Mouse (Mus musculus): ENCODE results near the gene Pde4d.

The Pde4d gene

DNA sequence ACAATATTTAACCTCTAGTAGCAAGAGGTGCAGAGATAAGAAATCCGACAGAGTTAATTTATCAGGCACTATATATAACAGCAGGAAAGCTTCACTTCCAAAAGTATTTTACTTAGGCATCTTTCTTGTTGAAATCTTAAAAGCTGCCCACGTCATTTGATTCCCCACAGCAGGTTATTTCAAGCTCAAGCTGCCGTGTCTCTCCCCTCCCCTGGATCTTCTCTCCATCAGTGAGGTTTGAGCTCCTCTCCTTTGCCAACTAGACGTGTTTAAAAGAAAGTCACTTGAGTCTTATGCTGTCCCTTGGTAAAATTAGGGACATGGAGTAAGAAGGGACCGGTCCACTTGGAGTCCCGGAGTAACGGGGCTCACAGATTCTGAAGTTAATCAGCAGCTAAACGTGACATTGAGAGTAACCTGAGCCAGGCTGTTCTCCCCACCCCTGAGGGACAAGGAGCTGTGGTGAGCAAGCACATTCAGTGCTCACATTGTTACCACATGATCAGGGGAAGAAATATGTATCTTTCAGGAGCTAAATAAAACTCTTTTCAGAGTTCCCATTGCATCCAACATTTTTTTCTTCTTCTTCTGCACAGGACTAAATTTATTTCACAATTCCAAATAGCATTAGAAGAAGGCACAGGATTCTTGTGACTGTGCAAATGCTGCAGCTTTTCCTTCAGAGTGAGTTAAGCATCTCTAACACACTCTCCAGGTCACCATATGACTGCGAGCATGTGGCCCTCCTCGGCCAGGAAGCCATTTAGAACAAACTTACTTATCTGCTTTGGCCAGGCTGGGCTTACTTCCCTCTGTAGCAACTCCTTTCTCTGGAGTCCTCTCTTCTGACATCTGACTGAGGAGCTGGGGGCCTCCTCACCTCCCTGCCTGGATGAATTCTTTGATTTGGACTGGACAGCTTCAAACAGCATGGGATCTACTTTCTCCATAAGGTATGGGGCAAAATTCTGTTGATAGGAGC lies at the start of gene Pde4d:
Pde4d (plus strand) TSS at position 833 of the 982 bp plus-strand sequence.
- DNase-seq: peak; percentile 41 to 80

DNA sequence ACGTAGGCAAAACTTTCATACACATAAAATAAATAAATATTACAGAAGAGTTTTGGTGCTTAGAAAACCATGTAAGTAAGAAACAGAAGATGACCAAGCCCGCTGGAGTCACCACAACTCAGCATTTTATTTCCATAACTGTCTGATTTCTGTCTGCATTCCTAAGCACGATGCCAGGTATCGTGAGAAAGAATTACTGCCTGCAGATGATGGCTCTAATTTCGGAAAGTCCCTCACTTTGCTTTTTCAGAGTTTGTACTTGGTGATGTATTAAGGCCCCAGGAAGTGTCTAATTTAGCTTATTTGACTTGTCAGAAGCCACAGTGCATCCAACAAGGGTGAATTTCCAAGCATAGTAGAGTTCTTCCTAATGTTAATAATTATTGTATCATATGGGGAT lies 46.6 kb upstream of the Pde4d start:
- no peak for DNase-seq

DNA sequence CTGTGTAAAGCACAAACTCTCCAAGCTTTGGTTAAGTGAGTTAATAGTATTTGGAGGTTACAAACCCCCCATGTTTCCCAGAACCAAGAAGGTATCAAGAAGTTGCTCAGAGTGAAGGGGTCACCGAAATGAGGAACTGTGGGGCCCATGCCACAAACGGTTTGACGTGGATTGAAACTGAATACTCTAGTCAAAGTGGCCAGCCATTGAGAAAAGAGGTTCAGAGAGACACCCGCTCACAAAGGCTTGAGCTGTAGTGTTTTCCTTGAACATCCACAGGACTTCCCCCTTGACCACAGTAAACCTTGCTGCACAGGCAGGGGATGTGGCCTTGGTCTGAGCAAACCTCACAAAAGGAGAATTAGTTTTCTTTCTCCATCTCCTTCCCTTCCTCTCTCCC lies 45.4 kb upstream of the Pde4d start:
- no peak for DNase-seq

DNA sequence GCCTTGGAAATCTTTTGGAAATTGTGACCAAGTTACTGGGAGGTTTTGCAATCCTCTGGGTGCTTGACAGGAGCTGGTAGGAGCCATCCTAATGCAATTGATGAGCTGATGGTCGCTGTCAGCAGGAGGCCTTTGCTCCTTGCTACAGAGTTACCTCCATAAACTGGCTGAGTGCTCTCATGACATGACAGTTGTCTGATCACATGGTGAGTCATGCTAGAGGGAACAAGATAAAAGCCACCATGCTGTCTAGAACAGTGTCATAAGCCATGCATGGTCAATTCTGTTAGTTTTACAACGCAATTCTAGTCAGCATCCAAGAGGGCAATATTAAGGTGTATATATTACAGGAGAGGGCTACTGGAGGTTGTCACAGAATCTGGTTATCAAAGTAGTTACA lies 34.3 kb upstream of the Pde4d start:
- DNase-seq: no peak

DNA sequence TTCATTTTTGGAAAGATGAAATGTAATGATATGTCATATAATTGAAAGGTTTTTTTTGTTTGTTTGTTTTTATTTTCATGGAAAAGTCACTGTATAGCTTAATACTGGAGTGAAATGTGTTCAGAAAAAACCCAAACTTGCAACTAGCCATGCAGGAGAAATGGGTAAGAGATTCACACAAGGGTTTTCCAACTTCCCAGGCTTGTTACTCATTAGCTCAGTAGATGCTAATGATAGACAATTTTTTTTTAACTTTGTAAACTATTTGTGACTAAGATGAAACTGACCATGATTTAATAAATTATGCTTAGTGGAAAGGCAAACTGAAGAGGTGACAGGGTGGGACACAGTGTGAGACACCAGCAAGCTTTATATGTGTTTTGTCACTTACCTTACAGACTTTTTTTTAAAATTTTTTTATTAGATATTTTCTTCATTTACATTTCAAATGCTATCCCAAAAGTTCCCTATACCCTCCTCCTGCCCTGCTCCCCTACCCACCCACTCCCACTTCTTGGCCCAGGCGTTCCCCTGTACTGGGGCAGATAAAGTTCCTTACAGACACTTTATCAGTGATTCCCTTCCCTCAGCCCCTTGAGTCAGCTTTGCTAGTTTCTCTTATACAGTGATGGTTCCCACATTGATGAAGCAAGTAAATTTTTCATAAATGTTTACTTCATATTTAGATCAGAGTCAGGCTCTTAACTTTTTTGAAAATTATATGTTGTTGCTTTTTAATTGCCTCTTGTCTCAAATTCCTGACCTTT lies 30.8 kb upstream of the Pde4d start:
- no peak for DNase-seq

DNA sequence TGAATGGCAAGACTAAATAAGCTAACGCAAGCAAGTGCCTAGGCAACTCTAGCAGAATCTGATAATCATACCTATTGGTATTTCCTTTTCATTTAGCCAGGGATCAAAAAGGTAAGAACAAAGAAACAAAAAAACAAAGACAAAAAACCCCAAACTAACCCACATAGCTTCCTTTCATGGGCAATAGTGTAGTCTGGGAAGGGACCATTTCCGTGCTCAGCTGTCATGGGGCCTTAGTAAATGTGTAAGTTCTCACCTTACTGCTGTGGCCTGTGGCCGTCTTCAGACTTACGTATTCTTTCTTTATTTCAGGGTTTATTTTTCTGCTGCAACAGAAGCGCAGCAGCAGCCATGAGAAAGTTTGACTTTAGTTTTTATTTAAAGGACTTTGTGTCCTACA lies 23.4 kb upstream of the Pde4d start:
- no peak for DNase-seq

DNA sequence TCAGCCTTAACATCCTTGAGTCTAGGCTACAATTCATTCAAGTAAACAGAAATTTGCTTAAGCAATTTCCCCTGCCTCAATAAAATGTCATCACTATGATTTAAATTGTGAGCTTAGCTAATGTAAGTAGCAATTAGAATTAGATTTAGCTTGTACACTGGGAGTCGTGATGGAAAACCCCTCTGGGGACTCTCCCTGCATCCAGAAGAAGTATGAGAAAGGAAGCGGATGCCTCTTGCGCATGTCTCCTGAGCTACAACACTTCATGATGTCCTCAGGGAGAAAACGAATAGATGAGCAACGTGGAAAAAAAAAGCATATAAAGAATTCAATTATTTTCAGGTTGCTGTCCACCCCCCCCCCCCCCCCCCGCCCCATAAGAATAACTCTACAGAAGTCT lies 20.9 kb upstream of the Pde4d start:
- no peak for DNase-seq

DNA sequence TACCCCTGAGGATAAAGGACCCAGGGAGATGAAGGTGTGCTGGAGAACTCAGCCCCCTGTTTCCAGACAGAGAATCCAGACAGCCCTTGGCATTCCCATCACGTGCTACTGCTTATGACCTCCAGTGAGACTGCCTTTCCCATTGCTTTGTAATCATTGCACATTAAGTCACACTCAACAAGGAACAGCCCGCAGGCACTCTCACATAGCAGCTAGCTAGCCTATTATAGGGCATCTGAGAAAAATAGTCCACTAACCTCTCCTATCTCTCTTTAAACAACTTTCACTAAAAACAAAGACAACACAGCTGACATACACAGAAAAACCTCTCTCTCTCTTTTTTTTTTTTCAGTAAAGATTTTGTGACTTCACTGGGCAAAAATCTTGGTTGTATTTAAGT lies 20.1 kb upstream of the Pde4d start:
- peak; percentile 11 to 50 for DNase-seq

DNA sequence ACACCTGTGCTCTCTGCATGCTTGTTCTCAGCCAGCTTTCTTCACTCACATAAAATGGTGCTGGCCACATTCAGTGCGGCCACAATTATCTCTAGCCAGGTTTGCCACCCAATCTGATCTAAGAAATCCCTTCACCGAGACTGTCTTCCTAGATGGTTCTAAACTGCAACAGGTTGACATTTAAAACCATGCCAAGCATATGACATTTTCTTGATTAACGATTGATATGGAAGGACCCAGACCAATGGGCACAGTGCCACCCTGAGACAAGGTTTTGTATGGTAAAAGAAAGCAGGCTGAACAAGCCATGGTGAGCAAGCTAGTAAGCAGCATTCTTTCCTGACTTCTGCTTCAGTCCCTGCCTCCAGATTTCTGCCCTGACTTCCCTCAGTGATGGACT lies 18.0 kb upstream of the Pde4d start:
- no peak for DNase-seq

DNA sequence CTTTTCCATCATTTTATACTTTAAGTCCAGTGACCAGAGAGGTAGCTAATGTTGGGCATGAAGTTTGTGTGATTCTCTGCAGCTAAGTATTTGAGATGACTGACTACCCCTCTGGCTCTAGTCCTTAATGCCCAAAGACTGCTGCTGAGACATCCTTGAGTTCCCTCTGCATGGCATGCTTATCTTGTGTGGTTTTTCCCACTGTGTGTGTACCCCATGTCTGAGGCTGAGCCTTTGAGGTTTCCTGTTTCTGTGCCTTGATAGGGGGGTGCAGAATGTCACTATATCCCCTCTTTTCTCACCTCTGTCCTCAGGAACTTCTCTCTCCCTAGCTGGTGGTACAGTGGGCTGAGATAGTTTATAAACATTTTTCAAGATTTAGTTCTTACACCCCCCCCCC lies 14.1 kb upstream of the Pde4d start:
- DNase-seq: no peak

DNA sequence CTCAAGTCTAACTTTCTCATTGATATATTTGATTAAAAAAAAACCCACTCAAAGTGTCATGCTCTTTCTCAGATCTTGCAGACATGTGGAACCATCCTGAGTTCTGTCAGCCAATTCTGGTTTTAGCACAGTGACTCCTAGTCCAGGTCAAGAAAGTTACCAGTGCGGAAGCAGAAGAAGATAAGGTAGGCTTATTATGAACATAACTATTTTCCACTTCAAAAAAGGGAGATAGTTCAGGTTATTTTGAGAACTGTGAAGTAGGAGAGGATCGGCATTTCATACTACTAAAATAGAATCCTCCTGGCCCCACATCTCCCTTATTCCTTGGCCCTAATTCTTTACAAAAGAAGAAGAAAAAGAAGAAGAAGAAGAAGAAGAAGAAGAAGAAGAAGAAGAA lies 12.3 kb upstream of the Pde4d start:
- no peak for DNase-seq

DNA sequence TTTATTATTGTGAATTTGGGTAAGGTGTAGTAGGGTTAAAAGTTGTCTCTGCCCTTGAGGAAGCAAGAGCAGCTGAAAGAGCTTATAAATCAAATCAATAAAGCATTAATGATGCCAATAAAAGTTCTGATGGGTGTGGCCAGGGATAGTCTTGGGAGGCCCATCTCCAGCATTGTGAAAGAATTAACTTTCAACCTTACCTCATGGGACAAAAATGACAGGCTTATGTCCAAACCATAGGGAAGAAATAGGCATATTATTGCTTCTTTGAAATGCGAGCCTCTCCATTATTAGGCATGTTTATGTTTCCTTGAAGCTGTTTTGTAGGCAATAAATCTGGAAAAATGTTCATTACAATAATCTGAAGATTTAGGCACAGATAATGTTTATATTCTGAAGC lies 10.7 kb upstream of the Pde4d start:
- DNase-seq: no peak

DNA sequence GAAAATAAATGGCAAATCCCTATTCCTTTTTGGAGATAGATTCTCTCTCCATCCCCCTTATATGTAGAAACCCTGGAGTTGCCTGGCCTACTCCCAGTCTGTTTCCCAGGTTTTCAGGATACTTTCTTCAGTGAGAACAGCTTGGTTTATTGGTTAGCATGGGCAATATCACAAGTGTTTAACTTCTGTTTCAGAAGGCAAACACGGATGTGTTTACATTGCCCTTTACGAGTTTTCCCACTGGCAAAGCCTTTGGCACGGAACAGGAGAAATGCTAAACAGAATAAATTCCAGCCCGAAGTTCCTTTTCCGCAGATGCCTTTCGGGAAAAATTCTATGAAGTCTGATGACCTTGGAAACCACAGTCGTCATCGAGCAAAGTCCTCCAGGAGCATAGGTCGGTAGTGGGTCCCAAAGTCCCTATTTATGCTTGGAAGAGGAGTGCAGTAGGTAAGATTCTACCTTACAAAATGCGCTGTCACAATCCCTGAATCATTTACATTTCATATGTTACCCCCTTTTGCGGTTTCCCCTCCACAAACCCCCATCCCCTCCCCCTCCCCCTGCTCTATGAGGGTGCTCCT lies 1.3 kb upstream of the Pde4d start:
- peak in 1 of 2 experiments; percentile 5 for DNase-seq

DNA sequence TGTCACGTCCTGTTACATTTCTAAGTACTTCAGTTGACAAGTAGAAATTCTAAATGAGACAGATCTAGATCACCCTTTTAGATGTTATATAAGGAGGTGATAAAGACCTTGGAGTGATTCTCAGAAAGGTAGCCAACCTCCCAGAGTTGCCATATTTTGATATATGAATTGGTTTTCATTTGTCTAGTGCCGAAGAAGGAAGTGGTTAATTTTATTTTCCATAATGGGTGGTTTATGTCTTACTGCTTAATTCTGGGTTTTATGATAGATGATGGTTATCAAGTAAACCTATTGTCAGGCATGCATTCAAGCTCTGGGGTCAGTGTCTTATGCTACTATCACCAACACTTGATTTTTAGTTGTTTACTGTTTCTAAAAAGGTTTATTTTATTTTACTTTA lies 1.4 kb downstream of the Pde4d start:
- DNase-seq: no peak

DNA sequence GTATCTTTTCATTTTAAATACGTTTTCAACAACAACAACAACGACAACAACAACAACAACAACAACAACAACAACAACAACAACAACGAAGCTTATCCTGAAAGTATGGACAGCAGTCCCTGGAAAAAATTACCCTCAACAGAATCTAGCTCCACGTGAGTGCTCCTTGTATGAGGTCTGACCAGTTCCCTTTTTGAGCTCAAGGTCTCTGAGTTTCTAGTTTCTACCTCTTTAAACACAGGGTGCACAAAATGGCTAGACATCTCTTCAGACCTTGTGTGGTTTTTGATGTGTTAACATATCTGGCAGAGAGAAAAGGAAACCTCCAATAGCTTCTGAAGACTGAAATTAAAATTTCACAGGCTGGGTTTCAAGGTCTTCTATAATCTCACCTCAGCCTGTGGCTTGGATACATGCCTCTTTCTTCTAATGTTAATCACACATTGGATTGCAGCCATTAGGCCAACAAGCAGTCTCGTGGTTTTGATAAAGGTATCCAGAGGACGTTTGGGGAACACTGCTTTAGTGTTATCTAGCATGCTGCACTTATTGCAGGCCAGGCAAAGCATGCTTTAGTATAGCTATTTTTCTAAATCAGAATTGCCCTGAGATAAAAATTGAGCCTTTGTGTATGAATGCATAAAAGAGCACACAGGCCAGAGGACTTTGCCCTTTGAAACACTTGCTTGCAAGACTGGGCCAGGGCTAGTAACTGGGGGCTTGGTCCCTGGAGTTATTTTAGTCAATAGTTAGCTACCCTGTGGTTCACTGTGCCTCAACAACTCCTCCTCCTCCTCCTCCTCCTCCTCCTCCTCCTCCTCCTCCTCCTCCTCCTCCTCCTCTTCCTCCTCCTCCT lies 3.5 kb downstream of the Pde4d start:
- DNase-seq: peak; percentile 32 to 64

DNA sequence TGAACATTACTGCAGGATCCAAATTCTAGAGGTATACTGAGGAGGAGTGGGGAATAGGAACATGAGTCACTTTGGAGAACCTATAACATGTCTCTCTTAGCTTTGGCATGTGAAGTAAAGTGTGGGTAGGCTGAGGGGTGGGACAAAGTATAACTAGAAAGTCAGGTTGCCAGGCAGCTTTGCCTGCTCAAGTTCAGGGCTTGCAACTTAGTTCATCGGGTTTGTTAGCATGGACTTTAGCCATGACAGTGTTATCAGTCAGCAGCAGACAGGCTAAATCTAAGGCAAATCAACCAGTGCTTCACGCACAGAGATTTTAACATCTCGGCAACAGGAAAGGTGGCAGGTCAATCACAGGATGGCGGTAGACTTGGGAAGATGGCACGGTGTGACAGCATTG lies 12.8 kb downstream of the Pde4d start:
- no peak for DNase-seq

DNA sequence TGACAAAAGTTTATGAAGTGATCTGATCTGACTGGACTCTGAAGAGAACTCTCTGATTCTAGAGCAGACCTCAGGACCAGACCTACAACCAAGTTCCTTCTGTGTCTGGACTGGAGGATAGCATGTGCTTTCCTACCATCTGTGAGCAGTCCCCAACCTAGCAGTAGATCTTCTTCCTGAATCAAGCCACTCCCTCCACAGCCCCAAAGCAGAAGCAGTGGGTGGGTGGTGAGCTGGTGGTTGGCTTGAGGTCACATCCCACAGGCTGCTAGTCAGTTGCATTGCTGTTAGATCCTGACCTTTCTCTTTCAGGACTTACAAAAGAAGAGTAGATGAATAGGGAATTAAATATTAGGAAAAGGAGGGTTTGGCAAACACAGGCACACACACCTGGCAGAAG lies 16.0 kb downstream of the Pde4d start:
- DNase-seq: no peak

DNA sequence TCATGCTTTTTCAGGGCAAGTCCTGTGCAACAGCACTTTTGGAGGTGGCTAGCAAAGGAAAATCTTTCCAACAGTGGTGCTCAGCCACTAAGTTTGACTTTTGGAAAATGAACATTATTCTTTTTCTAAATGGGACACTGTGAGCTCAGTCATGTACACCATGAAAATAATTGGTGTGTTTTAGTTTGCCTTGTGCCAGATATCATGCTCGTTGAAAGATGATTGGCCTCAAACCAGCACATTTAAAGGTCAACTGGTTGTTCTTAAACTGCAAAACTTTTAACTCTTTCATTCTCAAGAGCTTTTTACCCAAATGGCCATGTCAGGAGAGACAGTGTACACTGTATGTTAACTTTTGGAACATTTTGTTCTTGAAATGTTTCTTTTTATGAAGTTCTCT lies 17.3 kb downstream of the Pde4d start:
- DNase-seq: no peak

DNA sequence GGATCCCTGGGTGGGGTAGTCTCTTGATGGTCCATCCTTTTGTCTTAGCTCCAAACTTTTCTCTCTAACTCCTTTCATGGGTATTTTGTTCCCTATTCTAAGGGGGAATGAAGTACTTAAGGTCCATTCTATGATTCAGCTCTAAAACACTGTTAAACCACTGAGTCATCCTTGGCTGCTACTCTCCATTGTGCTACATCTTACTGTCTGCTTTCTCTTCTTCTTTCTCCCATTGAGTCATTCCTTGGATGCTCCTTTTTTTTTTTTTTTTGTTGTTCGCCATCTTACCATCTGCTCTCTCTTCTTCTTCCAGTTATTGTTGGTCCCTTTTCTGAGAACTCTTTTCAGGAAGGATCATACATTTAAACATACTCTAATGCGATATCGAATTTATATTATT lies 30.7 kb downstream of the Pde4d start:
- DNase-seq: no peak

DNA sequence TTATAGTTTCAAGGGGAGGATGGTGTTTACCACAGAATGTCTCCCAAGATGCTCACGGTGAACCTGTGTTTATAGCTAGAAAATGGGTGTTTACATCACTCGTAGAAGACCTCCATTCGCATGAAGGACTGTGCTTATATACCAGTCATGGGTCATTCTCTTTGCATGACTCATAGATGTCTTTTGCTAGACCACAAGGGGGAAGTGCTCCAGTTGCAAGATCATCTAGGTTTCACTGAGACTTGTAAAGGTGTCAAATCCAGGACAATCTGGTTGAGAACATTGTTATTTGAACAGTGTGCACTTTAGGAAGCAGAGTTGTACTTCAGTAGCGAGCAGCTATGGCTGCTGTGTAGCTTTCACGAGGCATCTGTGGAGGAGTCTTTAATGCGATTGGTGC lies 35.3 kb downstream of the Pde4d start:
- no peak for DNase-seq

DNA sequence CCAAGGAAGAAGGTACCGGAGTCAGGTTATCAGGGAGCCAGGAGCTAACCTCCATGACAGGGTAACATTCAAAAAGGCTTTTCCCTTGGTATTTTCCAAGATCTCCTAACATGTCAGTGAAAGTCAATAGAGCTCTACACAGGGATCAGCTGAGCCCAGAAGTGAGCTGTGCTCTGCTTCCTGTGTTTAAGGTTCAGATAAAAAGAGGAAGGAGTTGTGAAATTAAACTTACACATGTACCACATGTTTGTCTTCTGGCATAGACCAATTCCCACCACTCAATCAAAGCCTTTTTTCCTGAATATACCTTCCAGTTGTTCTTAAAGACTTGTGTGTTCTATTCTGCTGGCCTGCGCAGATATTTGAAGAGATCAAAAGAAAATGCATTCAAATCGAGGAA lies 37.3 kb downstream of the Pde4d start:
- no peak for DNase-seq

DNA sequence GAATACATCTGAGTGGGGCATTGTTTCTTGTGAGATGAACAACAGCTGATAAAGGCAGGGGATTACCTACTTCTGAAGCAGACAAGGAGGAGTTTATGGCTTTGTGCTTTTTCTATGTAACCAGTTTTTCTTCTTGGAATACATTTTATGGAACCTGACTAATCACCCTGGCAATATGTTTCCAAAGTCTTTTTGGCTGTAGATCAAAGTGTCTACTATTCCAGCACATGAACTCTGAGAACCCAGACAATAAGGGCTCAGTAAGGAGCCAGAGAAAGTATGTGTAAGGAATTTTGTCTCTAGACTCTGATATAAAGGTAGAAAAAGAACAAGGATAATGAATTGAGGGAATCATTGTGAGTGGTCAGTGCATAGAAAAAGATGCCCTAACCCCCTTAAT lies 40.1 kb downstream of the Pde4d start:
- DNase-seq: no peak

DNA sequence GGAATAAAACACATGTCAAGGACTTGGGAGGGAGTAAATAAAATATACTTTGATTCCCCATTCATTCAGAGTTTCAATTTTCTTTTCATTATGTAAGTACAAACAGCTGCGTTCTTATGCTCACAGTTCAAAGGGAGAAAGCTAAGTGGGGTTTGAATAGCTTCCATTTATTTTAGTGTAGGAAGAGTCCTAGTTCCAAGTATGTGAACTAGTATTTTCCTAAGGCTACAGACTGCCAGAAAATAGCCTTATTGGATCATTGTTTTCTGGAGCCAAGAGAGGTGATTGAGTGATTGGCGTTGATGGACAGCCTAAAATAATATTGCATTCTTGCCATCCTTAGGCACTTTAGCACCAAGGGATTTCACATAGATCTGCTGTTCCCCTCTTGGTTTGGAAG lies 41.1 kb downstream of the Pde4d start:
- no peak for DNase-seq
